Mouse (Mus musculus): ENCODE measurements around the gene Rgs3.

DNA sequence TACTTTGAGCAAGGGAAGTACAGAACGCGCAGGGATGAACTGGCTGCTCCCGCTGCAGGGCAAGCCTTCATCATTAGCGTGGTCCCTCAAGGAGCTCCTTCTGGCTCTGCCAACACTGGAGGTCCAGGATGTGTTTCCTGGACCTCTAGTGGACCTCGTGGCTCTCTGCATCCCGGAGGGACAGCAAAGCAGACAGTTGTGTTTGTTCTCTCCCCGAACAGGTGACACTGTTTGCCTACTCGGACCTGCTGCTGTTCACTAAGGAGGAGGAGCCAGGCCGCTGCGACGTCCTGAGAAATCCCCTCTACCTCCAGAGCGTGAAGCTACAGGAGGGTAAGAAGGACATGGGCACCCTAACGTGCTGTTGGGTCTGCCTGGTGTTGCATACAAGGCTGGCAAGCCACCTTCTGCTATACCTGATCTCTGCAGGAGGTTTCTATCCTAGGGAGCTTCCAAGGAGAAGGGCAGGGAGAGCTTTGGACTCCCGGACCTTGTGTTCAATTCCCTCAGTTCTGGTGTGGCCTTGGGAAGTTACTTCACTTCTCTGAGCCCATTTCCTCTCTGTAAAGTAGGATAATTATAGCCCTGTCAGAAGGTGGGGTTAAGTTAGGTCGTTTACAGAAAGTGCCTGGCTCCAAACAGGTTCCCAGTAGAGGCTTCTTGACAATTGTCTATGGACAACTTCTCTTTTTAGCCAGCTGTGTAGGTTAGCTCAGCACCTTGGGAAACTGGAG lies 81.0 kb downstream of the Rgs3 start:
- TF ChIP-seq GATA1 (IDR thresholded peaks at IDR 0.05; ENCODE audit: borderline replicate concordance, low read length) (no peak), FLI1 (IDR thresholded peaks at IDR 0.05; ENCODE audit: low read length) (no peak)
